Mouse (Mus musculus): ENCODE results near the gene Apol10b.
"Not testable (repeated sequence)": the region's sequence is repeated elsewhere in the genome, so short reads cannot be mapped to it uniquely, and the experiment has no call there.

Apol10b gene

GRCm38 (mm10) chr15:77595961-77596360 lies at the start of gene Apol10b:
TSS of gene Apol10b (minus strand) at chr15:77596125.
- DNase-seq (ENCODE audit: low spot score in 2 of 2): no peak

GRCm38 (mm10) chr15:77643176-77643575 lies 47.3 kb upstream of the Apol10b start, which contains the start of gene Apol11b:
TSS of gene Apol11b (minus strand) at chr15:77643286.
- DNase-seq (ENCODE audit: low spot score in 2 of 2): not testable (repeated sequence)

GRCm38 (mm10) chr15:77629822-77630221 lies 33.9 kb upstream of the Apol10b start:
- not testable (repeated sequence) for DNase-seq (ENCODE audit: low spot score in 2 of 2)

GRCm38 (mm10) chr15:77628647-77629046 lies 32.7 kb upstream of the Apol10b start:
- DNase-seq (ENCODE audit: low spot score in 2 of 2): not testable (repeated sequence)

GRCm38 (mm10) chr15:77626471-77626870 lies 30.5 kb upstream of the Apol10b start:
- not testable (repeated sequence) for DNase-seq (ENCODE audit: low spot score in 2 of 2)

GRCm38 (mm10) chr15:77624710-77625109 lies 28.8 kb upstream of the Apol10b start:
- DNase-seq (ENCODE audit: low spot score in 2 of 2): no peak

- DNase-seq (ENCODE audit: low spot score in 2 of 2): no peak
Measured at GRCm38 (mm10) chr15:77606069-77606468, 10.1 kb upstream of the Apol10b start.

GRCm38 (mm10) chr15:77598958-77599357 lies 3.0 kb upstream of the Apol10b start, which contains the start of gene Gm36245:
TSS of gene Gm36245 (plus strand) at chr15:77599258.
- DNase-seq (ENCODE audit: low spot score in 2 of 2): no peak

GRCm38 (mm10) chr15:77598429-77598828 lies 2.5 kb upstream of the Apol10b start:
- no peak for DNase-seq (ENCODE audit: low spot score in 2 of 2)

- DNase-seq (ENCODE audit: low spot score in 2 of 2): no peak
Measured at GRCm38 (mm10) chr15:77593557-77593956, 2.4 kb downstream of the Apol10b start.

- no peak for DNase-seq (ENCODE audit: low spot score in 2 of 2)
Measured at GRCm38 (mm10) chr15:77590881-77591280, 5.0 kb downstream of the Apol10b start.

GRCm38 (mm10) chr15:77588981-77589380 lies 6.9 kb downstream of the Apol10b start:
- DNase-seq (ENCODE audit: low spot score in 2 of 2): no peak

GRCm38 (mm10) chr15:77587026-77587425 lies 8.9 kb downstream of the Apol10b start:
- DNase-seq (ENCODE audit: low spot score in 2 of 2): no peak

GRCm38 (mm10) chr15:77581681-77582080 lies 14.2 kb downstream of the Apol10b start:
- peak in 1 of 2 experiments; percentile 8 for DNase-seq (ENCODE audit: low spot score in 2 of 2)

GRCm38 (mm10) chr15:77579311-77579710 lies 16.6 kb downstream of the Apol10b start:
- DNase-seq (ENCODE audit: low spot score in 2 of 2): no peak

- no peak for DNase-seq (ENCODE audit: low spot score in 2 of 2)
Measured at GRCm38 (mm10) chr15:77578801-77579200, 17.1 kb downstream of the Apol10b start.

- DNase-seq (ENCODE audit: low spot score in 2 of 2): no peak
Measured at GRCm38 (mm10) chr15:77563219-77563618, 32.7 kb downstream of the Apol10b start.

- DNase-seq (ENCODE audit: low spot score in 2 of 2): no peak
Measured at GRCm38 (mm10) chr15:77561792-77562191, 34.1 kb downstream of the Apol10b start, which contains the start of gene 1700025B11Rik. TSS of gene 1700025B11Rik (minus strand) at chr15:77561892.

- not testable (repeated sequence) for DNase-seq (ENCODE audit: low spot score in 2 of 2)
Measured at GRCm38 (mm10) chr15:77539221-77539620, 56.7 kb downstream of the Apol10b start.
